Mouse (Mus musculus) cerebellum, postnatal 4 days (tissue): ENCODE data around the gene Bend7.

Experiments used
- DNase-seq, 2 experiments: peaks; one replicate each; pipeline ENCODE4 v3.0.0; 2022; ENCODE audit warnings: low spot score in 2 of 2, mixed read lengths in 1 of 2

The Bend7 gene

GRCm38 (mm10) chr2:4717769-4718661, at the start of gene Bend7:
Bend7 (plus strand) TSS chr2:4717831.
- peak in 1 of 2 experiments; percentile 18 for DNase-seq

- DNase-seq: no peak
Observed at GRCm38 (mm10) chr2:4668626-4669025, 49.0 kb upstream of the Bend7 start.

GRCm38 (mm10) chr2:4669701-4670100, 47.9 kb upstream of the Bend7 start:
- DNase-seq: no peak

GRCm38 (mm10) chr2:4671636-4672035, 46.0 kb upstream of the Bend7 start:
- DNase-seq: no peak

- DNase-seq: no peak
Observed at GRCm38 (mm10) chr2:4679886-4680285, 37.7 kb upstream of the Bend7 start.

- no peak for DNase-seq
Observed at GRCm38 (mm10) chr2:4711262-4711661, 6.4 kb upstream of the Bend7 start.

GRCm38 (mm10) chr2:4717081-4717768, 406 bp upstream of the Bend7 start:
- peak in 1 of 2 experiments; percentile 28 for DNase-seq

GRCm38 (mm10) chr2:4723088-4723487, 5.5 kb downstream of the Bend7 start:
- DNase-seq: no peak

- DNase-seq: no peak
Observed at GRCm38 (mm10) chr2:4730161-4730560, 12.5 kb downstream of the Bend7 start.

- no peak for DNase-seq
Observed at GRCm38 (mm10) chr2:4733971-4734370, 16.3 kb downstream of the Bend7 start.

GRCm38 (mm10) chr2:4736095-4736797, 18.6 kb downstream of the Bend7 start:
- DNase-seq: no peak

- DNase-seq: no peak
Observed at GRCm38 (mm10) chr2:4736798-4737155, 19.1 kb downstream of the Bend7 start.

GRCm38 (mm10) chr2:4751918-4752317, 34.3 kb downstream of the Bend7 start:
- no peak for DNase-seq

GRCm38 (mm10) chr2:4755716-4756115, 38.1 kb downstream of the Bend7 start:
- no peak for DNase-seq

- DNase-seq: no peak
Observed at GRCm38 (mm10) chr2:4757218-4757617, 39.6 kb downstream of the Bend7 start.

GRCm38 (mm10) chr2:4760741-4761140, 43.1 kb downstream of the Bend7 start:
- no peak for DNase-seq

- no peak for DNase-seq
Observed at GRCm38 (mm10) chr2:4761906-4762305, 44.3 kb downstream of the Bend7 start.

GRCm38 (mm10) chr2:4764071-4764470, 46.4 kb downstream of the Bend7 start:
- no peak for DNase-seq

- no peak for DNase-seq
Observed at GRCm38 (mm10) chr2:4770376-4770775, 52.7 kb downstream of the Bend7 start.

- DNase-seq: no peak
Observed at GRCm38 (mm10) chr2:4773911-4774310, 56.3 kb downstream of the Bend7 start.

GRCm38 (mm10) chr2:4777291-4777690, 59.7 kb downstream of the Bend7 start:
- no peak for DNase-seq

- no peak for DNase-seq
Observed at GRCm38 (mm10) chr2:4781641-4782040, 64.0 kb downstream of the Bend7 start.
